Comparison of ENCODE assay signal across 8 mouse cellular contexts in the genomic region with DNA sequence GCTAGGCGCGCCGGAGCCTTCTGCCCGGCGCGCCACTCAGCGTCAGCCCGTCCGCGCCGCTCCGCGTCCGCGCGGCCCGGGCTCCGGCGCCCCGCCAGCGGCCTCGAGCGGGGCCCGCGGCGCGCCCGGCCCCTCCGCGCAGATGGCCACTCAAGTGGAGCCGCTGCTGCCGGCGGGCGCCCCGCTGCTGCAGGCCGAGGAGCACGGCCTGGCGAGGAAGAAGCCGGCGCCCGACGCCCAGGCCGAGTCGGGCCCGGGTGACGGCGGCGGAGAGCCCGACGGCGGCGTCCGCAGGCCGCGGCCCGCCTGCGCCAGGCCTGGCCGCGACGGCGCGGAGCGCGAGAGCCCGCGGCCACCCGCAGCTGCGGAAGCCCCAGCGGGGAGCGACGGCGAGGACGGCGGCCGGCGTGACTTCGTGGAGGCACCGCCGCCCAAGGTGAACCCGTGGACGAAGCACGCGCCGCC. TPM values are rescaled to one million over a fixed set of nuclear protein-coding genes. Genes with fewer than 3 reads are reported as not detected.
DNase-seq lines count a peak whose midpoint lies in the region; ATAC-seq and TF ChIP-seq lines count a peak whose summit lies in the region.

A gene (plus strand): TSS at position 14 of the 465 bp plus-strand sequence.

- H3K36me3 ChIP-seq in kidney, adult 2 months (ENCODE audit: control insufficient read depth, insufficient read depth, low read length) = no peaks in the 10 kb centered on the region
- peaks cover 0 to 12% of the 10 kb centered on the region in 2 experiments for H3K36me3 ChIP-seq in CH12.LX (replicated peaks in 1 of 2; ENCODE audit: control insufficient read depth in 1 of 2, insufficient read depth in 1 of 2, low read length in 1 of 2)
- H3K36me3 ChIP-seq in intestine, postnatal 0 days (ENCODE audit: control insufficient read depth, insufficient read depth) = no peaks in the 10 kb centered on the region

- TF ChIP-seq RAD21 in CH12.LX (IDR thresholded peaks at IDR 0.05; ENCODE audit: low read depth, low read length) = no peak

- no peak for TF ChIP-seq CTCF in kidney, adult 2 months (conservative IDR thresholded peaks at IDR 0.05; ENCODE audit: insufficient read depth, insufficient read length, low read depth, low read length)
- TF ChIP-seq CTCF in CH12.LX (conservative IDR thresholded peaks at IDR 0.05 in 1 of 2, IDR thresholded peaks at IDR 0.05 in 1 of 2; ENCODE audit: low read depth in 2 of 2, low read length in 2 of 2) = no peak
- no peak for TF ChIP-seq CTCF in intestine, postnatal 0 days (IDR thresholded peaks at IDR 0.05; ENCODE audit: low read depth)

- in situ Hi-C loops in CH12.LX (cut with MboI; ENCODE audit: low pct_ligation_motif_present, low pct_unique_long_range_greater_than_20kb, low sequenced_read_pairs) = no loop called here

- peak; percentile 38 for DNase-seq in kidney, adult 2 months
- no peak for DNase-seq in kidney, postnatal 36 days
- DNase-seq in CH12.LX (ENCODE audit: extremely low read depth) = no peak
- DNase-seq in cerebellum, adult 9-11 months = peak; percentile 72
- peak; percentile 21 to 51 for DNase-seq in gastrocnemius, postnatal 4 days (ENCODE audit: low spot score in 2 of 2)
- DNase-seq in ovary, adult 18-20 months (ENCODE audit: low spot score) = no peak

- peak within 1 kb of the TSS; percentile 76 for H3K4me3 ChIP-seq in kidney, adult 2 months (ENCODE audit: insufficient read depth, low read depth, low read length)
- H3K4me3 ChIP-seq in CH12.LX (replicated peaks in 1 of 3; ENCODE audit: low read depth in 2 of 3, low read length in 2 of 3, poor library complexity in 1 of 3) = peak within 1 kb of the TSS; percentile 84 to 100 (median 87)
- H3K4me3 ChIP-seq in intestine, postnatal 0 days (ENCODE audit: low read depth, low read length) = peak within 1 kb of the TSS; percentile 92

- TF ChIP-seq EP300 in CH12.LX (IDR thresholded peaks at IDR 0.05; ENCODE audit: low read length) = no peak

- WGBS in kidney, adult 2 months = 3% methylated on average over 84 of the region's 84 CpGs
- under 1% methylated on average over 70 of the region's 84 CpGs for WGBS in intestine, postnatal 0 days

- ATAC-seq in intestine, postnatal 0 days = peak; percentile 60
- ATAC-seq in megakaryocyte progenitor cell, adult 5-6 weeks (replicated peaks; ENCODE audit: poor library complexity) = no peak

- peak within 1 kb of the TSS; percentile 80 for H3K27ac ChIP-seq in kidney, adult 2 months (ENCODE audit: insufficient read depth, low read depth, low read length)
- H3K27ac ChIP-seq in CH12.LX (ENCODE audit: insufficient read depth, low read depth) = peak within 1 kb of the TSS; percentile 69
- H3K27ac ChIP-seq in intestine, postnatal 0 days (ENCODE audit: low read depth, low read length) = peak within 1 kb of the TSS; percentile 92

- no peaks in the 10 kb centered on the region for H3K27me3 ChIP-seq in kidney, adult 2 months (replicated peaks; ENCODE audit: control insufficient read depth, insufficient read depth, low read length)
- no peaks in the 10 kb centered on the region for H3K27me3 ChIP-seq in CH12.LX (replicated peaks)
- no peaks in the 10 kb centered on the region for H3K27me3 ChIP-seq in intestine, postnatal 0 days (replicated peaks; ENCODE audit: control insufficient read depth, insufficient read depth, low read length)

- peaks cover 9% of the 10 kb centered on the region; the same call in 1 of the 2 replicates for H3K4me1 ChIP-seq in kidney, adult 2 months (ENCODE audit: control insufficient read depth, insufficient read depth, low read length)
- H3K4me1 ChIP-seq in CH12.LX (ENCODE audit: control insufficient read depth in 1 of 2, insufficient read depth in 2 of 2) = peaks cover 3 to 37% of the 10 kb centered on the region in 2 experiments
- H3K4me1 ChIP-seq in intestine, postnatal 0 days (replicated peaks; ENCODE audit: control insufficient read depth, insufficient read depth, low read length) = peaks cover 4% of the 10 kb centered on the region; the same call in 1 of the 2 replicates

- no peaks in the 10 kb centered on the region for H3K9me3 ChIP-seq in CH12.LX (replicated peaks; ENCODE audit: low read length)
- H3K9me3 ChIP-seq in intestine, postnatal 0 days (ENCODE audit: control insufficient read depth) = no peaks in the 10 kb centered on the region

- dilution Hi-C loops in CH12.LX (cut with MboI; ENCODE audit: extremely low pct_ligation_motif_present, extremely low pct_unique_long_range_greater_than_20kb, low sequenced_read_pairs) = no loop called here

- no peak for TF ChIP-seq POLR2A in kidney, adult 2 months (IDR thresholded peaks at IDR 0.05; ENCODE audit: low read depth, low read length)
- TF ChIP-seq POLR2A in CH12.LX (IDR thresholded peaks at IDR 0.05; ENCODE audit: low read depth, low read length) = no peak

- H3K4me2 ChIP-seq in CH12.LX (ENCODE audit: insufficient read depth, low read depth, poor library complexity, severe bottlenecking) = peak within 1 kb of the TSS; percentile 81
- peak within 1 kb of the TSS; percentile 87 for H3K4me2 ChIP-seq in intestine, postnatal 0 days (replicated peaks; ENCODE audit: low read depth)

- H3K79me2 ChIP-seq in CH12.LX (replicated peaks; ENCODE audit: control insufficient read depth, extremely low read depth, insufficient read depth, poor library complexity, severe bottlenecking) = peaks cover 61% of the 10 kb centered on the region

- peak within 1 kb of the TSS; percentile 87 for H3K9ac ChIP-seq in CH12.LX (ENCODE audit: insufficient read depth, low read depth)
- H3K9ac ChIP-seq in intestine, postnatal 0 days (ENCODE audit: low read depth, low read length) = peak within 1 kb of the TSS; percentile 95

TF ChIP-seq in CH12.LX, 34 proteins besides CTCF, POLR2A, EP300 and RAD21:
- TF ChIP-seq MXI1 (IDR thresholded peaks at IDR 0.05; ENCODE audit: low read depth, low read length) = no peak
- no peak for TF ChIP-seq E2F4 (IDR thresholded peaks at IDR 0.05; ENCODE audit: insufficient replicate concordance, low read depth, low read length)
- no peak for TF ChIP-seq CHD1 (IDR thresholded peaks at IDR 0.05; ENCODE audit: low read depth, low read length)
- no peak for TF ChIP-seq RCOR1 (conservative IDR thresholded peaks at IDR 0.05; ENCODE audit: low read depth, low read length)
- TF ChIP-seq NRF1 (IDR thresholded peaks at IDR 0.05; ENCODE audit: low read depth, low read length) = no peak
TF ChIP-seq in CH12.LX: peak in this region for 0.

RNA-seq across cellular contexts. Expression of the gene that starts here (rescaled TPM):
- polyA plus RNA-seq in kidney, adult 2 months (2012; rRNA removed) = 35.3 and 36.8 TPM in 2 replicates
- total RNA-seq in CH12.LX (2012; rRNA removed) (94.1 and 106 TPM in 2 replicates), CH12.LX (2014; rRNA removed) (33.4 and 38.2 TPM in 2 replicates)
- 222 and 284 TPM in 2 replicates for polyA plus RNA-seq in CH12.LX (2012; ENCODE audit: insufficient read length, low read depth)
- total RNA-seq in gastrocnemius, postnatal 4 days (2021) = 10 to 100 TPM; 92.7 to 95.0 TPM
- 9.6 and 11.5 TPM in 2 replicates for polyA plus RNA-seq in intestine, postnatal 0 days (2015; fragmentation: Nextera tagmentation; extraction: Ambion mirVana)
- total RNA-seq in megakaryocyte progenitor cell, adult 5-6 weeks (2015) = 134 and 142 TPM in 2 replicates
- 52.9 and 67.5 TPM in 2 replicates for total RNA-seq in megakaryocyte progenitor cell, adult 5-6 weeks (2017)

Comparison
In these comparisons a context has a peak if more than half of its experiments do, and no peak if none do; other contexts are left out.
1. DNase-seq: peak in kidney, adult 2 months (single experiment), cerebellum, adult 9-11 months (single experiment) and gastrocnemius, postnatal 4 days (2 of 2); none in kidney, postnatal 36 days (0 of 2), CH12.LX (single experiment) and ovary, adult 18-20 months (single experiment).
2. Peak in every context shown above with its lines, with median percentiles within 50 percentile points of each other: H3K27ac ChIP-seq and H3K4me3 ChIP-seq.